Mouse (Mus musculus) layer of hippocampus, adult 9-11 months (tissue): Measurements from ENCODE around the gene Prss16.

Experiments used
- DNase-seq: peaks from one replicate; pipeline ENCODE4 v3.0.0; 2022

Prss16 gene

DNA sequence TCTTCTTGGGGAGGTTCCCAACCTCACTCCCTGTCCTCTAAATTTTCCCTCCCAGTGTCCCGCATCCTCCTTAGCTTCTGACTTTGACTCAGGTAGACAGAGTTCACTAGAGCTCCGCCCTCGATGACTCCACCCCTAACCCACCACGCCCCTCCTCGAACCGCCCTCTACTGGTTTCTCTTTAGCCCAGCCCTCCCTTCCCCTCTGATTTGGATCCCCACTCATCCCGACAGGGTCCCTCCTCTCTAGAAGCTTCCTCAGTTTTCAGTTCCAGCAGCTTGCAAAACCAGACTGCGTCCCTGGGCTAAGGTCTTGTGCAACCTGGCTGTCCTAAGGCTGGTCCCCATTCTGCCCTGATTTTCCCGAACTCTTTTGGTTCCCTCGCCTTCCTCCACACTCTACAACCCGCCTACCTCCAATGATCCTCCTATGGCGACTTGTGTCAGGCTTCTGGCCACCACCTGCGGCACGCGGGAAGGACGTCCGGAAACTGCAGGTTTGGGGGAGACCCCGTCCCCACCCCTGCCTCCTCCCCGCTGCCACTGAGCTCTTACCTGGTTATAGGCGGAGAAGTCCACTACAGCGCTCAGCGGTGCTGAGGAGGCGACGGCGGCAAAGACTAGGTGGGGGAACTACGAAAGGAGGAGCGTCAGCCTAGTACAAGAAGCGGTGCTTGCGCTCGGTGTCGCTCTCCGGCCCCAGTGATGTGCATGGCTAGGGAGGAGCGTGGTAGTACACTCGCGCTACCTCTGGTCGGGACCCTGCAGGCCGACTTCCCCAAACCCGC is 3.0 kb downstream of the Prss16 start:
- no peak for DNase-seq

DNA sequence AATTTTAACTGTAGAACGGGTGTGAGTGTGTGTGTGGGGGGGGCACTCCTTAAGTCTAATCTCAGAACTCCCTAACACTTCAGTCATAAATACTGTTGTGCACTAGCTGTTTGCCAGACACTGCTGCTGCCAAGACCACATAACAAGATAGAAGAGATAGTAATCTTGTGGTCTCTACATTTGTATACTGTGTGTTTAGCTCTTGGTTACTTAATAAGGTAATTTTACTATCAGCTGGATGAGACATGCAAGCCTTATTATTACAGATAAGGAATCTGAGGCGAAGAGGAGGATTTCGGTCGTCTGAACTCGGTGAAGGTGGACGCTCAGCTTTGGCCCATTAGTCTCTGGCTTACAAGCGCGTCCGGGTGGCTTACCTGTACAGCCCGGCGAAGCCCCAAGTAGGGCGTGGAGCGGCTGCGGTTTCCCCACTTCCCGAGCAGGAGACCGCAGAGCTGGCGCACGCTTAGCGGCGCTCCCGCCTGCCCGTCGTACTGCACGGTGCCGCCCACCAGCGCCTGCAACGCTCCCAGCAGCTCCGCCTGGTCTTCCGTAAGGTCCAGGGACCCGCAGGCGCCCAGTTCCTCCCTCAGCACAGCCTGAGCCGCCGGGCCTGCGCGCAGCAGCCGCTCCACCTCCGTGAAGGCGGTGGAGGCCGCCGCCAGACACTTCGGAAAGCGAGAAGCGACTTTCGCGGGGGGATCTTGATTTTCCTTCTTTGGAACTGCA is 3.8 kb downstream of the Prss16 start:
- DNase-seq = no peak

DNA sequence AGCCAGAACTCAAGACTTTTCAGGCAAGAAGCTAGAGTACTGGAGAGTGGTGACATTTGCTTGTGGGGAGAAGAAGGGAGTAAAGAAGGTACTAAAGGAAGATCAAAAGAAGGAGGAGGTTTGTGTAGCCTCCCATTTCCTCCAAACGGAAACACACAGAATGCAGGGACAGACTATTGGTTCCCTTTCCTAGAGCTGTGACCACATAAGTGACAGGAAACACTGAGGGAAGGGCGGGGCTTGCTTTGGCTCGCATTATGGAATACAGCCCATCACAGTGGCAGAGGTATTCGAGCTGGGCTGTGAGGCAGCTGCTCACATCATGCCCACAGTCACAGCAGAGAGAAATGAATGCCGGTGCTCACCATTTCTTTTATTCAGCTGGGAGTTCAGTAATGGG is 7.7 kb downstream of the Prss16 start:
- DNase-seq = no peak

DNA sequence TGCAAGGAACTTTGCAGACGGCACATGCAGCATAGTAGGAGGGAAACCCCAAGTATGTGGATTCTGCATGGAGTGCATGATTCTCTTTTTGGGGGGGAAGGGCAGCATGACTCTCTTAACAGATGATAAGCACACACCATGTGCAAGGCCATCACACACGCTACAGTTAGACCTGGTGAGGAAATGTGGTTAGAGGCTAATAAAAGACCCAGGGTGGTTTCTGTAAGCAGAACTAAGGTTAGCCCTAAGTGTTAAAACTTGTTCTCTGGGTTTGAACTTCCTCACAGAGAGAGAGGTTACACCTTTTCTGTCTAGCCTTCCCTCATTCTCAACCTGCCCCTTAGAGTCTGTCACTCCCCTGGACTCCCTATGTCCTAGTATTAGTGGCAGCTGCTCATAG is 8.2 kb downstream of the Prss16 start:
- no peak for DNase-seq

DNA sequence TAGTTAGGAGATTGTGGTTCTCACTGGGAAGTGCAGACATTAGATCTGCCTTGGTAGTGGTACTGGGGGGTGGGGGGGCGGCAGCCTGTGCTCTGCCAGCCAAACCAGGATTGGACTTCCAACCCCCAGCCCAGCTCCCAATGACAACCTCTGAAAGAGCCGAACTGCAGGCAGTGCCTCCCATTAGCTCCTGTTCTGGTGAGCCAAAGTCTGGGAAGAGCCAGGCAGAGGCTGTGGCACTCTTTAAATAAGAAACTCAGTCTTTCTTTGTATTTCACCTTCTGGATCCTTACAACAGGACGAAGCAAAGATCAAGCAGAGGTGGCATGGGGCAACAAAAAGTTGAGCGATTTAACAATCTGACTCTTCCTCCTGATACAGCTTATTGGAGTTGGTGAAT is 10.4 kb downstream of the Prss16 start:
- no peak for DNase-seq

DNA sequence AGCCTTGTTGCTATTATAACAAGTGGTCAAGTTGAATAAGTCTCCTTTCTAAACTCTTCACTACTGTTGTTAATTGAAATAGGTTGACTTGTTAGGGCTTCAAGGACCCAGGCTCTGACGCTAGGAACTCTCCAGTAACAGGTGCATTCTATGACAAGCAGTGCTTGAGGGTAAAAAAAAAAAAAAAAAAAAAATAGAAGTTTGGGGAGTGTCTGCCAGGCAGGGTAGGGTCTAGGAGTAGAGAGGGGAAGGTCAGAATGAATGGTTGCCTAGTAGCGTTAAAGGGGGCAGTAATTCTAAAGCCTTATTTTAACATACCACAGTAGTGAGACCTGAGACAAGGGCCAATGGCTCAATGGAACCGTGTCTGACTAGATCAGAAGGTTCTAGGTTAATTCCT is 11.1 kb downstream of the Prss16 start:
- no peak for DNase-seq

DNA sequence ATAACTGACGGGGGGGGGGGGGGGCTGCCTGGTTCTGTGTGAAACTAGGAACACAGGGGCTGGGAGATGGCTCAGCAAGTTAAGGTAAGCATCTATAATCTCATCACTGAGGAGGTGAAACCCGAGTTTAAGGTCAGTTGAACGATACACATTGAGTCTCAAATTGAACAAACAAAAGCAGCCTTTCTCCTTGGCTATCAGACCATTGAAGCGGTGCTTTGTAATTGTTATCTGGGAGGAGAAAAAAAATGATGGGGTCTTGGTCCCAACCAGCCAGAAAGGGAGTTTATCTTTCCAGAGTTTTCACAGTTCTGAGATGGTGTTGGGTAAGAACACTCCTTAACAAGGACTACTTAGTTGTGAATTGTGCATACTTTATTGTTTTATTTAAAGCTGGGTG is 11.7 kb downstream of the Prss16 start:
- DNase-seq = no peak

DNA sequence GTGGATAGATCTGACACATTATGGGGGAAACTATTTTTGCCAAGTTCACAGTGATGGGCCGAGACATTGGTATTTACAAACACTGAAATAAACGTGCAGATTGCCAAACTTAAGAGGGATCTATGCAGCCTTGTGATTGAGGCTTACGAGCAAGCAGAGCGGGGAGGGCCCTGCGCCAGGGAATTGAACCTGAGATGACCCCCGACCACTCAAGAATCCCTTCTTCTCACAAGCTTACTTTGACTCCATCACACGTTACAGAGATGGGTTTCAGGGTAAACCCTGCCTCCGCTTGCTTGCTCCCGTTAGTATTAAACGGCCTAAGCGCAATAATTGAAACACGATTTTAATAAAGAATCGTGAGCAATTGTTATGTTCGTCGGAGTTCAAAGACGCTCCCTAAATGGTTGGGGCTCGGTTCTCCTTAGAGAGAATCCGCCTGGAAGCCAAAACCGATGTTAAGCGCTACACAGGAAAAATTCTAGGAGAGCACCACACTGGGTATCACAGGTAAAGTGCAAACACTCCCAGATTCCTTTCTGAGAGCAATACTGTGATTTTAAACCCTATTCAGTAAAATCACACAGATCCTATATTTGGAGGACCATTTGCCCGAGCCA is 12.2 kb downstream of the Prss16 start:
- DNase-seq = no peak

DNA sequence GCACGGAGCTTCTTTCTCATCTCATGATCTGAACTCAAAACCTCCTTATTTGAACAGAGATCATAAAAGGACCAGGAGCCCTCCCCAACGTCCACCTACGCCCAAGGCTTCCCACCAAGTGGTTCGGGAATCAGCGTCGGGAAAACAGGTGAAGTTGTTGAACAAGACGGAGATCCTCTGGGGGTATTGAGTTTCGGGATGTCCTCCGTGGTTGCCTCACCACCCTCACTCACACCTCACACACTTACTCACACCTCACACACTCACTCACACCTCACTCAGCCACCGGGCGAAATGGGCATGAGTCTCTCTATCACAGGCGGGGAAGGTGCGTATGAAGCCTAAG is 12.7 kb downstream of the Prss16 start:
- DNase-seq = no peak

DNA sequence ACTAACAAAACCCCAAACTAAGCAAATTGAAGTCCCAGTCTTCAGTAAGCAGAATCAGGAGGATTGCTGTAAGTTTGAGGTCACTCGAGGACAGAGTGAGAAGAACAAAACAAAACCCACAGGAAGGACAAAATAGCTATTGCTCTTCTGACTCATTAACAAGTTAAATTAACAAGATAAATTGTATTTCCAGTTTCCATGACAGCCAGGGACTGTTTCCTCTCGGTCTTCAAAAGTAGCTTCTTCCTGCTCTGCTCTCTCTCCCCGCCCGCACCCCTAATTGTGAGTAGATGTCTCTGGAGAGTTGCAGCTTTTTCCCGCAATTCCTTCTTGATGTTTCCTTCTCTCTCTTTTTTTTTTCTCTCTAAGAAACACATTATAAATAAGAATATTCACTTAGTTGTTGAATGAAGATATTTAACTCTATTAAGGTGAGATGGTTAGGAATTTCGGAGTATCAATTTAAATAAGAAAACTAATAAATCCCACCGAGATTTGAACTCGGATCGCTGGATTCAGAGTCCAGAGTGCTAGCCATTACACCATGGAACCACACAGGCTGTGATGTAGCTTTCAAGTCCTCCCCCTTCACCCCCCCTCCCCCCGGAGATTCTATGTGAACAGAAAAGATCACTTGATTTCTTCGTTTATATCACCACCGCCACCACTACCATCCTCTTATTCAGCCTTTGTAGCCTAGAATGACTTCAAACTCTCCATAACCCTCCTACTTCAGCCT is 13.3 kb downstream of the Prss16 start:
- no peak for DNase-seq

DNA sequence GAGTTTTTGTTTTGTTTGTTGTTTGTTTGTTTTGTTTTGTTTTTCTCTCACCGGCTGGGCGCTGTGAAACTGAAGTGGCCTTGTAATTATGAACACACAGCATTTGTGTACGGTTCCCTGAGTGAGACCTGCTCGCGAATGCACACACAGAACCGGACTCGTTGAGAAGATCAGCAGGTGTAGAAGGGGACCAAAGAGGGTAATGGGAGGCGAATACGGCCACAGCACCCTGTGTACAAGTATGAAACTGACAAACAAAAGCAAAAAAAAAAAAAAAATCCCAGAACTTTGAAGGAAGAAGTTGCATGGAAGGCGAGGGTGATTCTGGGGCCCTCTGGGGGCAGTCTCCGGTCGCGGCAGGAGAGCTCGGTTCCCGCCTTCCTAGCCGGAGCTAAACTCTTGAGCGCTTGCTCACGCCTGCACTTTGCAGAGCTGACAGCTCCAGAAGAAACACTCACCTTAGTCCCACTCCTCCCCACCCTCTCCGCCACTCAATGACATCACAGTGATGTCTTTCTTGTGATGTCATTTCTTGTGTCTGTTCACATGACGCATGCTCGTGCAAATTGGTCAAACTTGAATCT is 14.1 kb downstream of the Prss16 start:
- DNase-seq = no peak

DNA sequence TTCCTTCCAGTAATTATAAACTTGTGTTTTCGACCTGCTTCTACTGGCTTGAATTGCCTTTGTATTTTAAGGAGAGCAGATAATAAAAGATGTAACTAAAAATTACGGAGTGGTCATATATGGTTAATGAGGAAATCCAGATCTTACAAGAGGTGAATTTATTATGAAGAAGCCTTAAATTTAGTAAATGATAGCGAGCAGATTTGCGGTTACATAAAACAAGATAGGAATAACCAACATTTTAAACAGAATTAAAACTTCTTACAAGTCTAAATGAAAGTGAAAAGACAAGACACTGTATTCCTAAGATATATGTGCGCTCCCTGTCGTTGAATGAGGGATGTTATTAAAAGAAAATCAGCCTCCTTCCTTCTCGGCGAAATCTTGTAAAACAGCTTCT is 14.6 kb downstream of the Prss16 start:
- no peak for DNase-seq

DNA sequence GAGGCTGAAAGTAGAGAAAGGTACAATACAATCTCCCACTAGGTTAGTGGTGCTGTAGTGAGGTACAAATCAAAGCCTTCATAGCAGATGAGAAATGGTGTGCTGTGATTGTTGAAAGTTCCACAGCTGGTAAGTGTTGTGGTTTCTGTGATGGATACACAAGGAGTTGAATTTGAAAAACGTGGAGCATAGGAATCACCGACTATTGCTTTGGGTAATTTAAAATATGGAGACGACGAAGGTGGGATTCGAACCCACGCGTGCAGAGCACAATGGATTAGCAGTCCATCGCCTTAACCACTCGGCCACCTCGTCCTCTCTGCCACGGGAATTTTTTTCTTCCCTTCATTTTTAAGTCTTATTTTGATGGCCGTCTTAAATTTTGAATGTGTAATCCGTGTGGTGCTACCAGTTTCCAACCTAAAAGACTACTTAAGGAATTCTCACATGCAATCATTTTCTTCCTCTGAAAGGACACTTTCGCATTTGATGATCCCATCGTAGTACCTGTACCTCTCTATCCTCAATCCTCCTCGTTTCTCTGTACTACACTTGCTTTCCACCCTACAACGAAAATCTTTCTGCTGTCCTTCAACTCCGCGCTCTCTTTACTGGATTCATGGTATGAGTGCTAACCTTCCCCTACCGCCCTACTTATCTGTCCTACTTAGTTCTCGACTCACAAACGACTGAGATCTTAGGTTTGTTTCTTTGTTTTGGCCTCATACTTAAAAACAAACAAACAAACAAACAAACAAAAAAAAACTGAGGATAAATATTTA is 15.4 kb downstream of the Prss16 start:
- DNase-seq = no peak

DNA sequence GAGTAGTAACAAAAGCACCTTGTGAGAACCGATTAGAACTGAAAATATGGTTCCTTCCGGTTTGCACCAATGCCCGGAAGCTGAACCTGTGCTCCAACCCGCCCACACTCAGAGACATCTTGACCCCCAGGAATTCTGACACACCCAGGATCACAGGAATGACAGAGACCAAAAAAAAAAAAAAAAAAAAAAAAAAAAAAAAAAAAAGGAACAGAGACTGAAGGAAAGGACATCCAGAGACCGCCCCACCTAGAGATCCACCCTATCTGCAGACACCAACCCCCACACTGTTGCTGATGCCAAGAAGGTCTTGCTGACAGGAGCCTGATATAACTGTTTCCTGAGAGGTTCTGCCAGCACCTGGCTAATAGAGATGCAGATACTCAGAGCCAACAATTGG is 17.0 kb downstream of the Prss16 start:
- no peak for DNase-seq

DNA sequence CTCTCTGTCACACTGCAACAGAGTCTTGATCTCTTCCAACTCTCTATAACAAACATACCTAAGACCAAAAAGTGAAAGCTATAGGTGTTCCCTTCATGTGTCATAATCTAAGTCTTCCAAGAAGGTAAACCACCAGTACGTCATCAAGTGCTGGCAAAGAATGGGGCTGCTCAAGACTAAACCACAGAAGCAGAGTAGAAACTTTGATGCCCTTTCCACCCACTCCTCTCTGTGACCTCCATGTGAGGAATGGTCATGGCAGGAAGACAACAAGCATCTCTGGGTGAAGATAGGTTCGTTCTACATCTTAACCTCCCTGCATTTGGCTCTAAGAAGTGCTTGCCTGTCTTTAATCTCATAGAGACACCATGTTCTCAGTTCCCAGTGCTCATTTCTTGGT is 25.1 kb downstream of the Prss16 start:
- DNase-seq = no peak

DNA sequence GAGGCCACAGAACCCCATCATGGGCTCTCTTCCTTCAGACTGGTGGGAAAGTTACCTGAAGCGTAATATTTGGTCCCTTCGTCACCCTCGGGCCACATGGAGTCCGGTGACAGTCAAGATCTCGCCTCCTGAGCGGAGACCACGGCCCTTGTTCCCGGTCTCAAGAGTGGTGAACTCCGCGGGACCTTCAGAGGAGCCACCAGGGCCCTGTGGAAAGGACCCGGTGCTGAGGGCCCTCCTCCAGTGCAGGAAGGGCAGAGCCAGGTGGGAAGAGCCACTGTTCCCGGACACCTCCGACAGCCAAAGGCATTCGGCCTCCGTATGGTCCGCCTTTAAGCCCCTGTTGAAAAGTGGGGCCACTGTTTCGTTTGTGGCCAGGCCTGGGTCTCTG is 27.7 kb downstream of the Prss16 start:
- no peak for DNase-seq

DNA sequence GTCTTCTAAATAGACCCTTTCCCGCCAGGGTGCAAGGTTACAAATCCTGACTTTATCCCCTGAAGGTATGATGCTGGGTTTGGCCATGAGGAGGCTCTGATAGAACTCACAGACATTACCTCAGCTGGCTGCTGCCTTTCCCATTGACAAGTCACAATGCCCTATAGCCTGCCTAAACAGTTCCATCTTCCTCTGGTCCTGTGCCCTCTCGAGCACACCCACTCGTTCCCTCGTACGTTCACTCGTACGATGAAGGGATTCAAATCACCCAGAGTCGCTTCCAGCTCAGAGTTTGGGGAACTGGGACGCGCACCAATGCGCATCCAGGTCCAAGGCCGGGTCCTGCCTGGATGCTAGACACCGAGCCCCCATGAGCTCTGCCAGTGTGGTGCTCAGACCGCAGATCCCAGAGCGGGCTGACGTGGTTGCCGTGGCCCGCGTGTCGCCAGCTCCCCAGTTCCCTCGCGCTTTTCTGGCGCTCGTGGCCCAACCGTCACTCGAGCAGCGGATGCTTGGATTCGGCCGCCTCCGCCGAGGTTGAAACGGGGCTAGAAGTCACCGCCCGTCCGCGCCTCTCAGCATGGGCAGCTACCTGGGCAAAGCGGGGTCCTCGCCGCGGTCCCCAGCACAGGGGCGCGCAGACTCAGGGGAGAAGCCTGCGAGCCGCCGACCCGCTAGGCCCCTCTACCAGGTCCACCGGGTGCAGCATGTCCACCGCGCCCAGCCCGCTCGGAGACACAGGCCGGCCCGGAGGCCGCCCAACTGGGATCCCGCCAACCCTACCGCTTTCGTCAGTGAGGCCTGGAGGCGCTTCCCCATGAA is 28.4 kb downstream of the Prss16 start, which contains the start of gene Pom121l2:
Gene Pom121l2, plus strand, starts transcription at position 214 of the 822 bp plus-strand sequence.
- no peak for DNase-seq

DNA sequence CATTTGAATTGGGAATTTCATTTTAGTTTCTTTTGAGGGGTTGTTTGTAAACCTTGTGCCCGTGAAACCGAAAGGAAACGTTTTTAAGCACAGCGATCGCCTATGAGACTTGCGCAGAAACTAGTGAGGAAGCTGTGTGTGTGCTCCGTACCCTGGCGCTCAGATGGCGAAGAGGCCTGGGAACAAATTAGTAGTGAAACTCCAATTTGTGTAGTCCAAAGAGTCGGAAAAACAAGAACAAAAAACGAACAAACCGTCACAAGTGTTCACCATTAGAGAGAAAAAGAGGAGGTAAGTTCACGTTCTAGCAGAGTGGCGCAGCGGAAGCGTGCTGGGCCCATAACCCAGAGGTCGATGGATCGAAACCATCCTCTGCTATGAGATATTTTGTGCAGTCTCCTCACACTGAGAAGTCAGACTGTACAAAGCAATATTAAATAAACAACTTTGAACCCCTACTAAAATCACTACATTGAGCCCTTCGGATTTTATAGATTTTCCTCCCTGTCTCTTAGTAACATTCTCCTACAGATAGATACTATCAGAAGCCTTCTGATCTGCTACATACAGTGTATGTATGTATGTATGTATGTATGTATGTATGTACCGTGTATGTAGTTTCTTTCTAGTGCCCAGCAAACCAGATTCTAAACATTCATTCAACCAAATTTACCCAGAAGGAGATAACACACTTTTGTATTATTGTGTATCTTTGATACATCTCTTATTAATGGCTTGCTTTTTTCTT is 34.6 kb downstream of the Prss16 start:
- DNase-seq = peak; percentile 42

DNA sequence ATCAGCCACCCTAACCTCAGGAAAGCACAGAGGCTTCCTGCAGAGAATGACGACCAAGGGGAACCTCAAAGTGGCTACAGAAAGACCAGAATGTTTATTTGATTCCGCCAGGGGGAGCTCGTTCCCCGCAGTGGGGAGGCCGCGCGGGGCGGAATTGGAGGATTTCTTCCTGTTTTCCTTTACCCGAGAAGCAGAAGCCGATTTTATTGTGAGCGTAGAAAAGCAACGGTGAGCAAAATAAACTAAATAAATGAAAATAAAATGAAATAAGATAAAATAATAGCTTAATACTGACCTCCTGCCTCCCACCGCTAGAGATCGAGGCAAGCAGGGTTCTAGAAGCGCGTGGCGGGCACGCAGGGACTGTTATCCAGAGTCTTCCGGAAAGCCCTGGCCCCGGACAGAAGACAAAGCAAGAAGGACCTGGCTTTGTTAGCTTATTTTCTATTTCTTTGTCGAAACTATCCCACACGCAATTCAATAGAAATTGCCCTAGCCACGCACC is 35.3 kb downstream of the Prss16 start:
- DNase-seq = peak; percentile 59

DNA sequence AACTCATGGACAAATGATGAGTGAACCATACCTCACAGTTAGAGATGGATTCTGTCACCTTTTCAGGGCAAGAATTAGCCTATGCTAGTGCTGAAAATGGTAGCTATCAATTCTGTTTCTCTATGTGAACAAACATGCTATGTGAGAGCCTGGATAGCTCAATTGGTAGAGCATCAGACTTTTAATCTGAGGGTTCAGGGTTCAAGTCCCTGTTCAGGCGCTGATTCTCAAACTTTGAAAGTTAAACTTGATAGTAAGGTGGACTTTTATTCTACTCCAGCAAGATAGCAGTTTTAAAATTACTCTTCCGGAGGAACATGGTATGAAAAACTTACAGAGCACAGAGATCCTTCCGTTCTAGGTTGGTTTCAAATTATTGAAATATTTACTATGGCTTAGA is 37.9 kb downstream of the Prss16 start:
- DNase-seq = no peak
